Mouse (Mus musculus) gastrocnemius, adult 2 months (tissue): ENCODE measurements around the gene Xbp1. TPM values are rescaled to one million over a fixed set of nuclear protein-coding genes. Genes with fewer than 3 reads are reported as not detected.
"Not testable (repeated sequence)": the region's sequence is repeated elsewhere in the genome, so short reads cannot be mapped to it uniquely, and the experiment has no call there.

ENCODE experiments used
- DNase-seq: peaks from one replicate; pipeline ENCODE4 v3.0.0; 2022
- H3K27ac ChIP-seq: fragments of 200-600 bp; 2 replicates; pipeline ENCODE4 v1.8.1; 2022; ENCODE audit warnings: mild to moderate bottlenecking
- H3K4me3 ChIP-seq: fragments of 200-600 bp; 2 replicates; pipeline ENCODE4 v1.8.1; 2022; ENCODE audit warnings: mild to moderate bottlenecking, moderate library complexity
- CTCF ChIP-seq: fragments of 200-600 bp; IDR thresholded peaks from 2 replicates; pipeline ENCODE4 v1.8.1; 2022; ENCODE audit warnings: antibody characterized with exemption, mild to moderate bottlenecking, moderate library complexity
- intact Hi-C: fragments of 180-260 bp; cut with DNase I; formaldehyde crosslinking; loops from one replicate; pipeline ENCODE4 v1.15.1; 2025
- long read RNA-seq, 2 experiments: library from polyadenylated mRNA; stranded (forward); transcript quantifications; one replicate each; pipeline ENCODE4 v2.0.0; 2021
- total RNA-seq, 2 experiments: library from RNA; stranded (reverse); gene quantifications; 2 replicates each; pipeline ENCODE4 v1.2.3; 2021

The Xbp1 gene
- total RNA-seq = 10 to 100 TPM; 64.5 to 70.5 TPM
- long read RNA-seq, experiment 1, transcript Xbp1-201 (5 exons, 2,129 nt) = major isoform, 225 of 242 reads
- long read RNA-seq, experiment 1, transcript Xbp1-204 (4 exons, 897 nt) = minor isoform, 8 of 242 reads
- long read RNA-seq, experiment 1, partial matches to known transcripts = 3 of 242 reads
- long read RNA-seq, experiment 1, other reads (novel, unspliced or antisense) = 6 of 242 reads
- long read RNA-seq, experiment 2, transcript Xbp1-201 (5 exons, 2,129 nt) = major isoform, 210 of 231 reads
- long read RNA-seq, experiment 2, partial matches to known transcripts = 6 of 231 reads
- long read RNA-seq, experiment 2, other reads (novel, unspliced or antisense) = 11 of 231 reads

DNA sequence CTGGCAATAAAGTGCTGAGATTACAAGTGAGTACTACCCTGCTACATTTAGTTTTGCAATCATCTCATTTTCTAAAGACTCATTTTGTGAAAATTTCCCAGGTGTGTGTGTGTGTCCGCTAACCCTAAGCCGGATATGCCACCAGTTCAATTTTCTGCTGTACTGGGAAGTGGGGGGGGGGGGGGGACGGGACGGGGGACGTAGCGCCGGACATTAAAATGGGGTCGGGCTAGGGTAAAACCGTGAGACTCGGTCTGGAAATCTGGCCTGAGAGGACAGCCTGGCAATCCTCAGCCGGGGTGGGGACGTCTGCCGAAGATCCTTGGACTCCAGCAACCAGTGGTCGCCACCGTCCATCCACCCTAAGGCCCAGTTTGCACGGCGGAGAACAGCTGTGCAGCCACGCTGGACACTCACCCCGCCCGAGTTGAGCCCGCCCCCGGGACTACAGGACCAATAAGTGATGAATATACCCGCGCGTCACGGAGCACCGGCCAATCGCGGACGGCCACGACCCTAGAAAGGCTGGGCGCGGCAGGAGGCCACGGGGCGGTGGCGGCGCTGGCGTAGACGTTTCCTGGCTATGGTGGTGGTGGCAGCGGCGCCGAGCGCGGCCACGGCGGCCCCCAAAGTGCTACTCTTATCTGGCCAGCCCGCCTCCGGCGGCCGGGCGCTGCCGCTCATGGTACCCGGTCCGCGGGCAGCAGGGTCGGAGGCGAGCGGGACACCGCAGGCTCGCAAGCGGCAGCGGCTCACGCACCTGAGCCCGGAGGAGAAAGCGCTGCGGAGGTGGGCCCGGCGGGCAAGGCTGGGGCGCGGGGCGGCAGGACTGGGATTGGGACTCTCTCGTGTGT is at the start of gene Xbp1:
Xbp1 (plus strand) TSS at position 248 of the 854 bp plus-strand sequence.
- no peak for TF ChIP-seq CTCF
- Histone ChIP-seq H3K27ac (peak within 1 kb of the TSS; percentile 99), H3K4me3 (peak within 1 kb of the TSS; percentile 100)
- intact Hi-C loops = no loop called here
- DNase-seq = peak; percentile 99

DNA sequence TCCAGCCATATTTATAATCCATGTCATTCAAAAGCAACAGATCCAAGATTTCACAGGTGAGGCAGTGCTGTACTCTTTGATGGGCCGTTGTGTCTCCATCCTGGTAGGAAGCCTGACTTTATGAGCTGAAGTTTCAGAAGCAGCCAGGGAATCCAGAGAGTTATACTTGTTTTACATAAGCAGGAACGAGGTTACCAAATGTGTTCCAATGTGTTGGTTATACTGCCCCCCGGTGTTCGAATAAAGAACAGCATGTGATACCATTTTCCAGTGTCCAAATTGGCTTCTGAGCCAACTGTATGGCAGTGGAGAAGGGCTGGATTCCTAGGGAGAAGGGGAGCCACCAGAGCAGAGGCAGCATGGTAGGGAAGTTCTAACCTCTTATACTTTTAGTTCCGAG is 46.3 kb upstream of the Xbp1 start:
- intact Hi-C loops = loop anchor here (1.0 to 10.0 kb wide), 3 partner anchors 184 to 359 kb away; no protein-coding TSS in a partner anchor
- TF ChIP-seq CTCF = peak; percentile 79
- no peak overlapping the region for H3K4me3 ChIP-seq
- peak; percentile 54 for DNase-seq
- H3K27ac ChIP-seq = no peak overlapping the region

DNA sequence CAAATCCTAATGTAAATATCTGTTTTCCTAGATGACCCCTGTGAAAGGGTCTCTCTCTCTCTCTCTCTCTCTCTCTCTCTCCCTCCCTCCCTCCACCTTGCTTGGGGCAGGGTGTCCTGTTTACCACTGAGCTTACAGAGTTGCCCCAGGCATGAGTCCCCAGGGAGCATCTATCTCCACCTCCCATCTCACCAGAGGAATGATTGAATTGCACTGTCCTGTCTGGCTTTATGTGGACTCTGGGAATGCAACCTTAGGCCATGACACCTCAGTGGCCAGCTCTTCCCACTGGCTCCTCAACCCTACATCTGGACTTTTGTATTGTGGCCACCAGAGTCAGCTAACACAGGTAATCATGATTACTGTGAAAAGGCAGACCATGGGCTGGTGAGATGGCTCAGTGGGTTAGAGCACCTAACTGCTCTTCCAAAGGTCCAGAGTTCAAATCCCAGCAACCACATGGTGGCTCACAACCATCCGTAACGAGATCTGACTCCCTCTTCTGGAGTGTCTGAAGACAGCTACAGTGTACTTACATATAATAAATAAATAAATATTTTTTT is 44.8 kb upstream of the Xbp1 start:
- intact Hi-C loops = loop anchor here (2.0 to 10.0 kb wide), 2 partner anchors 293 to 361 kb away; no protein-coding TSS in a partner anchor
- H3K4me3 ChIP-seq, H3K27ac ChIP-seq, DNase-seq: not testable (repeated sequence)

DNA sequence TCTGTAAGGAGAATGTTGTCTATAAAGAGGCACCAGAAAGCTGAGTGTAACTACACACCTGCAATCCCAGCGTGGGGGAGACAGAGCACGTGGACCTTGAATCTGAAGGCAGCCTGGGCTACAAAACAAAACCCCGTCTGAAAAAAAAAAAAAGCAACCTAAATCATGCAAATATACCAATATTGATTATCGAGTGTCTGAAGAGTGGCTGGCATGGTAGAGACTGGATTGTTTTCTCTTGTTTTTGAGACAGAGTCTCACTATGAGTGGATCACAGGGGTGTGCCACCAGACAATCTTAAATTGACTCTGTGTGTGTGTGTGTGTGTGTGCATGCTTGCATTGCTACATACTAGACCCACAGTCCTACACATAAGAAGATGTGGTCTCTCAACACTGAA is 43.7 kb upstream of the Xbp1 start:
- TF ChIP-seq CTCF = no peak
- Histone ChIP-seq H3K27ac (no peak overlapping the region), H3K4me3 (no peak overlapping the region)
- intact Hi-C loops = loop anchor here (10.0 kb wide), 1 partner anchor 362 kb away; no protein-coding TSS in a partner anchor
- no peak for DNase-seq

DNA sequence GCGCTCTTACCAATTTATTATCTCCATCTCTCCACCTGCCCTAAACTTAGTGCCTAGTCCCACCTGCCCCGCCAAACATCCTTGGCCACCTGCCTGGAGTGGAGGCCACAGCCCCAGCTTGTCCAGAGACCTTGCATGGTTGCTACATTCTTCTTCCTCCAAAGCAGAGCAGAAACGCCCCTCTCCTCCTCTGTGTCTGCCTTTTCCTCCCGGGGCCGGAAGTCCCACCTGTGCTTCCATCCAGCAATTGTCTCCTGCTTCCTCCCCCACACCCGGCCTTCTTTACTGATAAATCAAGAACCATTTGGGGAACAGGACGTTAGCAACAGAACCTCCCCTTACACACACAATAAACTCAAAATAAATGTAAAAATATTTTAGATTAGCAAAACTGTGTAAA is 42.3 kb upstream of the Xbp1 start:
- Histone ChIP-seq H3K27ac (peak overlapping the region; percentile 53; the same call in 1 of the 2 replicates), H3K4me3 (peak overlapping the region; percentile 44; the same call in 1 of the 2 replicates)
- no peak for TF ChIP-seq CTCF
- no peak for DNase-seq
- intact Hi-C loops = loop anchor here (10.0 kb wide), 1 partner anchor 363 kb away; no protein-coding TSS in a partner anchor

DNA sequence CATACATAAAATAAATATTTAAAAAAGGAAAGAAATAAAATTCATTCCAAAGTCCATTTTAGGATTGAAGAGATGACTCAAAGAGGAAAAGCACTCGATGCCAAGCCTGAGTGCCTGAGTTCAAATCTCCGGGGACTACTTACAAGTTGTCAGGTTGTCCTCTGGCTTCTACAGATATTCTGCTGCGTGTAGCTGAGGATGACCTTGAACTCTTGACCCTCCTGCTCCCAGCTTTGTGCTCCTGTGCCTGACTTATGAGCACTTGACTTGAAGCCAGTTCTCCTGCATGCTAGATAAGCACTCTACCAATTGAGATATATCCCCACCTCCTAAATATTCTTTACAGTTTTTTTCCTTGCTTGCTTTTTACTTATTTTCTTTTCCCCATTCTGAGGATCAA is 41.6 kb upstream of the Xbp1 start:
- intact Hi-C loops = loop anchor here (10.0 kb wide), 1 partner anchor 364 kb away; no protein-coding TSS in a partner anchor
- no peak for TF ChIP-seq CTCF
- DNase-seq = no peak

DNA sequence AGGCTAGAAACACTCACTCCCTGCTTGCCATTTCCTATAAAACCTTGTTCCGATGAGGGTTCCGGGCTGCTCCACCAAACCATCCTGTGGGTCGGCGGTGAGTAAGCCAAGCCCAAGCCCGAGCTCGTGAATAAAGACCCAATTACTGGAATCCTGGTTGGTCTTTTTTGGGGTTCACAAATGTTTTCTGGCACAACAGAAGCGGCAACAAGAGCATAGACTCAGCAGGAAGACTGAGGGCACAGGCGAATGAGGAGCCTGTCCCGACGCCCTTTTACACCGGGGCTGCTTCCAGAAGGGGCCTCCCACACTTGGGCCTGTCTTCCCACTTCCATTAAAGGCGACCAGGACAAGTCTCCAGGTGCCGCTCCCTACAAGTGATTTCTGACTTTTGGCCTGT is 37.9 kb upstream of the Xbp1 start:
- intact Hi-C loops = loop anchor here (5.0 kb wide), 1 partner anchor 305 kb away; the partner anchor contains the start of gene Dbnl
- no peak for TF ChIP-seq CTCF
- H3K4me3 ChIP-seq = no peak overlapping the region
- H3K27ac ChIP-seq = no peak overlapping the region
- no peak for DNase-seq

More for the DNA sequence above, 41.6 kb upstream of the Xbp1 start:
- Histone ChIP-seq H3K4me3 (no peak overlapping the region), H3K27ac (peak overlapping the region; percentile 53)

DNA sequence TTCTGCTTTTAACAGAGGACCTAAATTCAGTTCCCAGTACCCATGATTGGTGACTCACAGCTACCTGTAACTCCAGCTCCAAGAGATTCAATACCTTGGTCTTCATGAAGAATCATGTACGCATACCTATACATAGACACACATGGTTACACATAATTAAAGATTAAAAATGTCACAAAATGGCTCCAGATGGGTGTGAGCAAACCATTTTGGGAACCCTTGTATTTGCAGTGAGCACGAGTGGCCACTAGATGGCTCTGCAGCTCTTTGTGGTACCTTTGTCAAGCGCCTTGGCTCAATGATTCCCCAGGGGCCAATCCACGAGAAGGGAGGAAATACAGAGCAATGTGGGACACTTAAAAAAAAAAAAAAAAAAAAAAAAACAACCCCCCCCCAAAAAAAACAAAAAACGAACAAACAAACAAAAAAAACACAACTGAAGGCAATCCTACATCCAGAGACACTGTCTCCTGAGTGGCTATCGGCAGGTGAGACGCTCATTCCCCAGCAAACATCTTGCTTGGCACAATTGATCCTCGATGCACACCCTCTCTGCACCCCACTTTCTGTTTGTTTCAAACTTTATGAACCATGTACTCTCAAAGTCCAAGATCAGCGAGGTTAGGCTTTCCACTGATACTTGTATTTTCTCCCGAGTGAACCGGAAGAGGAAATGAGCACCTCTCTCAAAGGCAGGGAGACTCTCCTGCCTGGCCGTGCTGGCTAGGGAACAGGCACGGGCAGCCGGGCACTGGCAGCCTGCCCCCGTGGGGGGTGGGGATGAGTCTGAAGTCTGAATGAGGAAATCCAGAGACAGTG is 35.1 kb upstream of the Xbp1 start:
- peak overlapping the region; percentile 79 for H3K4me3 ChIP-seq

DNA sequence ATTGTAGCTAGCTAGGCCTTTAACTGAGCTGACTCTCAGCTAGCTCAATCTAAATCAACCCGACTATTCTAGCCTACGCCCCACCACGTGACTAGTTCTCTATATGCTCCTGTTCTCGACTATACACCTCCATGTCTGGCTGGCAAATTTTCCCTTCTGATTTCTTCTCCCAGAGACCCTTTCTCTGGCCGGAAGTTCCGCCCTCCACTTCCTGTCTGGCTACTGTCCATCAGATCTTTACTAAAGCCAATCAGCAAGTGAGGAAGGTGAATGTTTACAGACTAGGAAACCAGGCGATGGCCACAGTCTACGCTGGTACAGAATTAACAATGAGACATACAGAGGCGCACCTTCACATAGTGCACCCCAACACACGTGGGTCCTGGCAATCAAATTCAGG is 31.0 kb upstream of the Xbp1 start:
- not testable (repeated sequence) for H3K27ac ChIP-seq, DNase-seq, H3K4me3 ChIP-seq
- intact Hi-C loops = loop anchor here (5.0 kb wide), 1 partner anchor 53 kb away; the partner anchor contains the start of gene Ccdc117

More for the DNA sequence above, 35.1 kb upstream of the Xbp1 start:
- H3K27ac ChIP-seq = peak overlapping the region; percentile 89
- intact Hi-C loops = loop anchor here (1.0 to 5.0 kb wide), 4 partner anchors 37 to 205 kb away; partner anchors contain the start of gene Ccdc117
- DNase-seq = peak; percentile 86
- TF ChIP-seq CTCF = peak; percentile 85

DNA sequence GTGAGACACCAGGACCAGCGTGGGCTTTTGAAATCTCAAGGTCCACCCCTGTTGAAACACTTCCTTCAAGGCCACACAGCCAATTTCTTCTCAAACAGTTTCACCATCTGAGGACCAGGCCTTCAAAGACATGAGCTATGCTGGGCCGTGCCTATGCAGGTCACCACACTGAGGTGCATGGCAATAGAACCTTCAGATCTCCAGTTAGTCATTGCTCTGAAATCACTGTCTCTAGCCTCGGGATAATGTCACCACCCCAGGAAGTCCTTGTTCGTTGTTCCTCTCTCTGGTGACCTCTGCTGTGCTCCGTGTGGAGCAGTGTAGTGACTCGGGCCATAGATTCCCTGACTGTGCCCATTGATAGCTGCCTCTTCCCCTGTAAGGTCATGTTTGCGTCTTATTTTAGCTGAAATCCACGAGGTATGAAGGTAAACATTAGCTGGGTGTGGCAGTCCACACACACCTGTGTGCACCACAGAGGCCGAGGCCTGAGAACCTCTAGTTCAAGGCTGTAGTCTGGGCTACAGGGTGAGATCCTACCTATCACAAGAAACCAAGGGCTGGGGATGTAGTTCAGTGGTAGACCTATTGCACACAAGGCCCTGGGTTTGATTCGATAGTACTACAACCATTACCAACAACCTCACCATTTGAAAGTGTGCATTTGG is 29.3 kb upstream of the Xbp1 start:
- intact Hi-C loops = no loop called here
- Histone ChIP-seq H3K4me3 (no peak overlapping the region), H3K27ac (no peak overlapping the region)
- DNase-seq = no peak
- no peak for TF ChIP-seq CTCF

DNA sequence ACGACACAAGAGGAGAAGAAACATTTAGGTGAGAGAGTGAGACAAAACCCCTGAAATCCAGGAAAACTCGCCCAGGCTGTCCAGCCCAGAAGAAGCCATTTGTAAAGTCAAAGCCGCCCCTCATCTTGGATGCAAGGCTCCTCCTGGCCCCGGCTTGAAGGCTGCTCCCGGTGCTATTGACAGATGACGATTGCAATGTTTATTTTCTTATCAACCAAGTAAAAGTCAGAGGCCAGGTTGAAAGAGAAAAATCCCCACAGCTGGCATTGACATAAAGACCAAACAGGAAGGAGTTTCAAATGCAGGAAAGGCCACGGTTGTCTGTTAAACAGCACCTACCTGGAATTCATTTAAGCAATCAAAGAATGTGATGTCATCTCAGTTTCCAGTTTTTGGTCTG is 28.5 kb upstream of the Xbp1 start:
- no peak for DNase-seq
- no peak overlapping the region for H3K27ac ChIP-seq
- H3K4me3 ChIP-seq = no peak overlapping the region
- TF ChIP-seq CTCF = no peak
- intact Hi-C loops = no loop called here
